Mouse (Mus musculus): Measurements from ENCODE around the gene Sik2. TPM values are rescaled to one million over a fixed set of nuclear protein-coding genes. Genes with fewer than 3 reads are reported as not detected.

The Sik2 gene
- polyA plus RNA-seq, 1 experiment, result 12.5 TPM

- no peak for DNase-seq (ENCODE audit: low read depth in 1 of 2, low spot score in 2 of 2)
- TF ChIP-seq CTCF (IDR thresholded peaks at IDR 0.05; ENCODE audit: extremely low read depth, insufficient read depth, insufficient read length, insufficient replicate concordance) (no peak), POLR2A (IDR thresholded peaks at IDR 0.05; ENCODE audit: low read depth, low read length) (no peak)
- H3K4me1 ChIP-seq (ENCODE audit: control insufficient read depth, insufficient read depth, insufficient read length), result peaks cover 8% of the 10 kb centered on the region; the same call in 1 of the 2 replicates
Measured at GRCm38 (mm10) chr9:50965392-50965791, 43.5 kb downstream of the Sik2 start.

GRCm38 (mm10) chr9:50964911-50965310, 44.0 kb downstream of the Sik2 start:
- TF ChIP-seq POLR2A (IDR thresholded peaks at IDR 0.05; ENCODE audit: low read depth, low read length) (no peak), CTCF (IDR thresholded peaks at IDR 0.05; ENCODE audit: extremely low read depth, insufficient read depth, insufficient read length, insufficient replicate concordance) (no peak)
- H3K4me1 ChIP-seq (ENCODE audit: control insufficient read depth, insufficient read depth, insufficient read length), result peaks cover 7% of the 10 kb centered on the region; the same call in 1 of the 2 replicates
- H3K27ac ChIP-seq (ENCODE audit: insufficient read depth, low read length), result no peak overlapping the region
- no peaks in the 10 kb centered on the region for H3K27me3 ChIP-seq (ENCODE audit: control insufficient read depth, insufficient read depth, low read length)
- H3K4me3 ChIP-seq (ENCODE audit: extremely low read depth, insufficient read depth, insufficient read length), result no peak overlapping the region
- H3K36me3 ChIP-seq (ENCODE audit: control insufficient read depth, insufficient read depth, low read length), result no peaks in the 10 kb centered on the region
- WGBS, result 55% methylated on average over 2 of the region's 2 CpGs
- DNase-seq (ENCODE audit: low read depth in 1 of 2, low spot score in 2 of 2), result no peak

More at GRCm38 (mm10) chr9:50965392-50965791, 43.5 kb downstream of the Sik2 start:
- H3K36me3 ChIP-seq (ENCODE audit: control insufficient read depth, insufficient read depth, low read length), result no peaks in the 10 kb centered on the region
- H3K27me3 ChIP-seq (ENCODE audit: control insufficient read depth, insufficient read depth, low read length), result no peaks in the 10 kb centered on the region
- no peak overlapping the region for H3K27ac ChIP-seq (ENCODE audit: insufficient read depth, low read length)
- H3K4me3 ChIP-seq (ENCODE audit: extremely low read depth, insufficient read depth, insufficient read length), result no peak overlapping the region

DNA sequence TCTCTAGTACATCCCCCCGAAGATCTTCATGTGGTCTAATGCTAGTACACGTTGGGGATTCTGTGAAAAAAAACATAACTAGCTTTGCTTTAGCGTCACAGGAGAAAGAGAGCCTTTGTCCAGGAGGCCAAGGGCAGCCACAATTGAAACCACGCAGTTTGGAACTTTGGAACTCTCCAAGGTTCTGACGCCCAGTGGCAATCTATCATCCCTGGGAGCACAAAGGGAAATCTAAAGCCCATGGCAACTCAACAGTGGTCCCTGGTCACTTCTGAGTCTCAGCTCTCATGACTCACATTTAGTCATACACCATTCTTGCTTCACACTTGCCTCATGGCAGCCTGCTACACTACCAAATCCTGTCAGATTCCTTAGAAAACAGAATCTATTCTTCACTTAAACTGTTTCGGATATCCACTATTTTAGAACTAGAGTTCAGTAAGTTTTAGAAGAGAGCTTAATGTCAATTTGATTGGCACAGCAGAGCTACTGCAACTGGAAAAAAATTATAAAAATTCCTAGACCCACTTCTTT, 50.9 kb downstream of the Sik2 start:
- TF ChIP-seq POLR2A (IDR thresholded peaks at IDR 0.05; ENCODE audit: low read depth, low read length) (no peak), CTCF (IDR thresholded peaks at IDR 0.05; ENCODE audit: extremely low read depth, insufficient read depth, insufficient read length, insufficient replicate concordance) (no peak)
- Histone ChIP-seq H3K27ac (ENCODE audit: insufficient read depth, low read length) (no peak overlapping the region), H3K36me3 (ENCODE audit: control insufficient read depth, insufficient read depth, low read length) (no peaks in the 10 kb centered on the region; the same call in 1 of the 2 replicates), H3K4me1 (ENCODE audit: control insufficient read depth, insufficient read depth, insufficient read length) (no peaks in the 10 kb centered on the region), H3K27me3 (ENCODE audit: control insufficient read depth, insufficient read depth, low read length) (no peaks in the 10 kb centered on the region), H3K4me3 (ENCODE audit: extremely low read depth, insufficient read depth, insufficient read length) (no peak overlapping the region)
- DNase-seq (ENCODE audit: low read depth in 1 of 2, low spot score in 2 of 2), result no peak
- WGBS, result 90% methylated on average over 6 of the region's 6 CpGs

DNA sequence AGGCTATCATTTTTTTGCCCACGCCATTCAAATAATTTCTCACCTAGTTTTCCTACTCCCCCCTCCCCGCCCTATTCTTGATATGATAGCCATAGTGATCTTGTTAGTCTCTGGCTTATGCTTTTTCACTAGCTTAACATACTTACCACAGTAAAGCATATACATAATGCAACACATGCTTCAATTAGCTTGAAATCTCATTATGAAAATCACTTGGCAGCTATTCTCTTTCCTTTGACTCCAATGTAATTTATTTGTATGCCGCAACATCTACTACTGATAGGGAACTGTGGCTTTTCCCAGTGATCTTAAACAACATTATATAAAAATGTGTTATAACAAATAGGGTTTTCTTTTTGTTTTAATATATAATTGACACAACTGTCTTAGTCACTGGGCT, 53.7 kb downstream of the Sik2 start:
- H3K36me3 ChIP-seq (ENCODE audit: control insufficient read depth, insufficient read depth, low read length), result no peaks in the 10 kb centered on the region; the same call in 1 of the 2 replicates
- no peak overlapping the region for H3K27ac ChIP-seq (ENCODE audit: insufficient read depth, low read length)
- 93% methylated on average over 3 of the region's 3 CpGs for WGBS
- TF ChIP-seq POLR2A (IDR thresholded peaks at IDR 0.05; ENCODE audit: low read depth, low read length), result no peak
- no peak overlapping the region for H3K4me3 ChIP-seq (ENCODE audit: extremely low read depth, insufficient read depth, insufficient read length)
- DNase-seq (ENCODE audit: low read depth in 1 of 2, low spot score in 2 of 2), result no peak
- H3K4me1 ChIP-seq (ENCODE audit: control insufficient read depth, insufficient read depth, insufficient read length), result no peaks in the 10 kb centered on the region
- H3K27me3 ChIP-seq (ENCODE audit: control insufficient read depth, insufficient read depth, low read length), result no peaks in the 10 kb centered on the region

DNA sequence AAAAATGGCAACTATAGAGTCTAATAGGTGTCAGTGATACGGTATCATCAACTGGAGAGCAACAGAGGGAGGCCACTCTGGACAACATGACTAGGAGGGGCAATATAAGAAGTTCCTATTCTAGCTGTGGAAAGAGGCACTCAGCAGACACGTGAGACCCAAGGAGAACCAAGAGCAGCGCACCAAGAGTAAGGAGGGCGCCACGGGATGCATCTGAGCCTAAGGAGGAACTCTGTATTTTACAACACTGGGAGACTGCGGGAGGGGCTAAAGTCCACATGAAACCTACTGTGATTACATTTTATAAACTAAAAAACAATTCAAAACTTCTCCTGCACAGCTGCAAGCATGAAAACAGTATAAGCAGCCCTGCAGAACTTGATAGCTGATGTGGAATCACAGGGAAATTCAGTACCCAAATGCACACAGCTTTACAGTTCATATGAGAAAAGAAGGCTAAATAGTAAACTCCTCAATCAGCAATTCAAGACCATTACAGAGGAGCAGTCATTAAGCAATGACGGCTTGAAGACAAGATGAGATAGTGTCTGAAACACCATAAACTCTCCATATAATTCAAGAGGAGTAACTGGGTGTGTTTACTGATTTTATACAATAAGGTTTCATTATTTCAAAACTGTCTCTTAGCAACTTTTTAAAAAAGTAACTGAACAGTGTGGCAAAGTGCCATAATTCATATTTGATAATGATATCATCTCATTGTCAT, 60.6 kb downstream of the Sik2 start:
- H3K4me1 ChIP-seq (ENCODE audit: control insufficient read depth, insufficient read depth, insufficient read length), result no peaks in the 10 kb centered on the region
- no peaks in the 10 kb centered on the region for H3K36me3 ChIP-seq (ENCODE audit: control insufficient read depth, insufficient read depth, low read length)
- no peak overlapping the region for H3K4me3 ChIP-seq (ENCODE audit: extremely low read depth, insufficient read depth, insufficient read length)
- H3K27me3 ChIP-seq (ENCODE audit: control insufficient read depth, insufficient read depth, low read length), result no peaks in the 10 kb centered on the region
- TF ChIP-seq POLR2A (IDR thresholded peaks at IDR 0.05; ENCODE audit: low read depth, low read length) (no peak), CTCF (IDR thresholded peaks at IDR 0.05; ENCODE audit: extremely low read depth, insufficient read depth, insufficient read length, insufficient replicate concordance) (no peak)
- no peak overlapping the region for H3K27ac ChIP-seq (ENCODE audit: insufficient read depth, low read length)
- no peak for DNase-seq (ENCODE audit: low read depth in 1 of 2, low spot score in 2 of 2)
- WGBS, result 95% methylated on average over 7 of the region's 7 CpGs

DNA sequence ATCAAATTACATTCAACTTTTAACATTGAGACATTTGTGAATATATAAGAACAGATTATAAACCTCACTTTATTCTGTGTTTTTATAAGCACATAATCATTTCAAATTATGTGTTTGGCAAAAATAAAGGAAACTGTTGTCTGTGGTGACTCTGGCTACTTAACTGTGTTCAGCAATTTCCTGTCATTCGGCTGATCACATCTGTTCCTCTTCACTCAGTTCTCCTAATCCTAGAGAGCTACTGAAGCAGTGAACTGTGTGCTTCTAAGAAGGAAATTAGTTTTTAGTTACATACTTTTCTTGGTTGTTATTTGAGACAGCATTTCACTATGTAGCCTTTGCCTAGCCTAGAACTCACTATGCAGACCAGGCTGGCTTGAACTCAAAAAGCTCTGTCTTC, 62.5 kb downstream of the Sik2 start:
- Histone ChIP-seq H3K36me3 (ENCODE audit: control insufficient read depth, insufficient read depth, low read length) (no peaks in the 10 kb centered on the region), H3K4me3 (ENCODE audit: extremely low read depth, insufficient read depth, insufficient read length) (no peak overlapping the region), H3K27ac (ENCODE audit: insufficient read depth, low read length) (no peak overlapping the region), H3K4me1 (ENCODE audit: control insufficient read depth, insufficient read depth, insufficient read length) (peaks cover 3% of the 10 kb centered on the region; the same call in 1 of the 2 replicates), H3K27me3 (ENCODE audit: control insufficient read depth, insufficient read depth, low read length) (no peaks in the 10 kb centered on the region)
- DNase-seq (ENCODE audit: low read depth in 1 of 2, low spot score in 2 of 2), result no peak
- TF ChIP-seq CTCF (IDR thresholded peaks at IDR 0.05; ENCODE audit: extremely low read depth, insufficient read depth, insufficient read length, insufficient replicate concordance) (no peak), POLR2A (IDR thresholded peaks at IDR 0.05; ENCODE audit: low read depth, low read length) (no peak)
- 13% methylated on average over 1 of the region's 1 CpGs for WGBS

DNA sequence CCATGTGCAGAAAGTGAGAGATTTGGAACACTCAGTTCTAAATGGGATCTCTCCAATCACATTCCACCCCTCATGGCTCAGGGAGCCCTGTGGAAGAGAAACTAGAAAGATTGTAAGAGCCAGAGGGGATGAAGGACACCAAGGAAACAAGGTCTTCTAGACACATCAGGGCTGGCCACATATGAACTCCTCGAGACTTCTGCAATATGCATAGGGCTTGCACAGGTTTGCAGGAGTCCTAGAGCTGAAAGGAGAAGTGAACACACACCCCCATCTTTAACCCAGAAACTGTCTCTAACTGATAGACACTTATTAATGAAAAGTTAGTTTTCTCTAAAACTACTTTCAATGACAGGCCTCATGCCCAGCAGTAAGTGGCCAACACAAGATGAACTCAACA, 64.0 kb downstream of the Sik2 start:
- TF ChIP-seq POLR2A (IDR thresholded peaks at IDR 0.05; ENCODE audit: low read depth, low read length) (no peak), CTCF (IDR thresholded peaks at IDR 0.05; ENCODE audit: extremely low read depth, insufficient read depth, insufficient read length, insufficient replicate concordance) (no peak)
- H3K27me3 ChIP-seq (ENCODE audit: control insufficient read depth, insufficient read depth, low read length), result no peaks in the 10 kb centered on the region
- peaks cover 3% of the 10 kb centered on the region; the same call in 1 of the 2 replicates for H3K4me1 ChIP-seq (ENCODE audit: control insufficient read depth, insufficient read depth, insufficient read length)
- no peaks in the 10 kb centered on the region for H3K36me3 ChIP-seq (ENCODE audit: control insufficient read depth, insufficient read depth, low read length)
- 44% methylated on average over 1 of the region's 1 CpGs for WGBS
- no peak overlapping the region for H3K27ac ChIP-seq (ENCODE audit: insufficient read depth, low read length)
- no peak overlapping the region for H3K4me3 ChIP-seq (ENCODE audit: extremely low read depth, insufficient read depth, insufficient read length)
- no peak for DNase-seq (ENCODE audit: low read depth in 1 of 2, low spot score in 2 of 2)

Measured in spleen, adult 2 months (tissue).